Mouse (Mus musculus): Measurements from ENCODE around the gene Fgf14.
"Not testable (repeated sequence)": the region's sequence is repeated elsewhere in the genome, so short reads cannot be mapped to it uniquely, and the experiment has no call there.

The Fgf14 gene

DNA sequence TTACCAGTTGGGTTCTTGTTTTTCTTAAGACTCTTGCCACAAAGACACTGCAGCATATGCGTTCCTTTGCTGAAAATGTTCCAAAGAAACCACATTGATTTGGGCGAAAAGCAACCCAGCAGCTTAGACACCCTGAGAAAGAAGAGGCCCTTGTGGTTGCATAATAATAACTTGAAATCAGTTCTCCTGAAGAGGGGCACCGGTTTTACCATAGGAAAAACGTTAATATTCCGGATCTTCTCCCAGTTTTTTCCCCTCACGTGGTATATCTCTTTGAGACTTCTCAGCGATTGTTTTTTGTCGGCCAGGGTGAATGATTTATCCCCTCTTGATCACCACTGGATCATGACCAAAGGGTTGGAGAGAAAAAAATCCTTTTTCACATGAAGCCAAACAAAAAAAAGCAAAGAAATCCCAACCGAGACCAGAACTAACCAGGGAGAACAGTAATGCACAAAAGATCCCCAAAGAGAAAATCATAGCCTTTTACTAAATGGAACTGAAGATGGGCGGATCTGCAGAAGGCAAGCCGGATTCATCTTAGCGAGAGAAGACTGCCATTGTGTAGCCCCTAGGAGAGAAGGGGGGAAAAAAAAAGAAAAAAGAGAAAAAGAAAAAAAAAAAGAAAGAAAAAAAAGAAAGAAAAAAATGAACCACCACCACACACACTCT lies at the start of gene Fgf14:
TSS of gene Fgf14 (minus strand) at position 622 of the 672 bp plus-strand sequence.
- no peak for DNase-seq (ENCODE audit: low spot score)

DNA sequence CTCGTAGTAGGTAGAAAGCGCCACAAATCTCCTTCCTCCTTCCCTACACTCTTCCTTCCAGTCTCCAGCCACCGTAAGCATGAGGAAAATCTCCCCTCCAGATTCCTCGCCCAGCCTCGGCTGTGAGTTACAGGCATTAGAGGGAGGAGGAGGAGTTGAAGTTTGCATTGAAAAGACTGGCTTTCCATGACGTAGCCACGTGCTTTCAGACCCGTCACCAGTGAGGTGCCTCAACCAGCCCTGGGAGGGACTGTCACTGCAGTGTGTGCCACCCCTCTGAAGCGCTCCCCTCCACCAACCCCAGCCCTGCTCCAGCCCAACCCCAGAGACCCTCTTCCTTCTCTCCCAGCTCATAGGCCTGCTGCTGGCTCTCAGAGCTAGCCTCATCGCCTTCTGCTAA lies 452 bp upstream of the Fgf14 start:
- peak; percentile 74 for DNase-seq (ENCODE audit: low spot score)

GRCm38 (mm10) chr14:124675654-124676505 lies 1.0 kb downstream of the Fgf14 start:
- DNase-seq (ENCODE audit: low spot score): peak; percentile 58

- peak; percentile 41 for DNase-seq (ENCODE audit: low spot score)
Measured at GRCm38 (mm10) chr14:124675142-124675653, 1.7 kb downstream of the Fgf14 start.

DNA sequence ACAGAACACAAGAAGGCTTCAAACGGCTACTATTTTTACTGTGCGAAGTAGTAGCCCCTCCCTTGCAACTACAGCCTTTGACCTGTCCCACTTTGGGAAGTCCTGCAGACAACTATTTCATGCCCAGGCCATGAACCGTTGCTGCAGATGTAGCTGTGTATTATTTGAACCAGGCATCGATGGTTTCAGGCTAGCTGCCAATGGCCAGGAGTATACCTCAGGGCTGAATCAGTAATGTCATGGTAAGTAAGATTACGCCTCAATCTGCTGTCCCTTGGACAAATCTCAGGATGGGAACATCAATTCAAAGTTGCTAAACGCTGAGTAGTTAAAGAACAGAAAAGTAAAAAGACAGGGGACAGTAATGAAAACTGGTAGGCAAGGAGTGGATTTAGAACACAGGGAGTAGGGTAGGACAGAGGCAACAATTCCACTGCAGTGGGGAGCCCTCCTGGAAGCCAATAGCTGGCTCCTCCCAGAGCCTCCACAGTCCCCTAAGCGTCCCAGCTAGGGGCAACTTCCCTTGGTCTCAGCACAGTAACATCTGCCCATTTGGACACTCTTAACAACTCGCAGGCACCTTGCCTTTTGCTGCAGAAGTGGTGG lies 2.3 kb downstream of the Fgf14 start:
- peak; percentile 6 for DNase-seq (ENCODE audit: low spot score)

DNA sequence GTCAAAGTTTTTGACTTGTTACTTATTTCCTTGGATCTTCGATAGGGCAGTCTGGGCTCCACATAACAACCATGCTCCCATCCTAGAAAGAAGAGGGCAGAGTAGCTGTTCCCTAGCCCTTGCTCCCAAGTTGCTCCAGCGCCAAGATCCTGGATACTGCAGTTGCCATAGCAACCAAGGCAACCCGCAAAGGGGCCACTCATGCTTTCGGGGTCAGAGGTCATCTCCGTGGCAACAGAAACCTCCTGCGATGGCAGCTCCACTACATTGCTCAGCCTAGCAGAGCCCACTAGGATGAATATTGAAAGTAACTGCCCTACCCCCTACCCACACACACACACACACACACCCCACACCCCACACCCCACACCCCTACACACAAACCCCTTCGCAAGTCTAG lies 7.2 kb downstream of the Fgf14 start:
- DNase-seq (ENCODE audit: low spot score): peak; percentile 12

GRCm38 (mm10) chr14:124642822-124643221 lies 34.1 kb downstream of the Fgf14 start:
- no peak for DNase-seq (ENCODE audit: low spot score)

GRCm38 (mm10) chr14:124634881-124635280 lies 42.0 kb downstream of the Fgf14 start:
- no peak for DNase-seq (ENCODE audit: low spot score)

- no peak for DNase-seq (ENCODE audit: low spot score)
Measured at GRCm38 (mm10) chr14:124613473-124613872, 63.5 kb downstream of the Fgf14 start.

DNA sequence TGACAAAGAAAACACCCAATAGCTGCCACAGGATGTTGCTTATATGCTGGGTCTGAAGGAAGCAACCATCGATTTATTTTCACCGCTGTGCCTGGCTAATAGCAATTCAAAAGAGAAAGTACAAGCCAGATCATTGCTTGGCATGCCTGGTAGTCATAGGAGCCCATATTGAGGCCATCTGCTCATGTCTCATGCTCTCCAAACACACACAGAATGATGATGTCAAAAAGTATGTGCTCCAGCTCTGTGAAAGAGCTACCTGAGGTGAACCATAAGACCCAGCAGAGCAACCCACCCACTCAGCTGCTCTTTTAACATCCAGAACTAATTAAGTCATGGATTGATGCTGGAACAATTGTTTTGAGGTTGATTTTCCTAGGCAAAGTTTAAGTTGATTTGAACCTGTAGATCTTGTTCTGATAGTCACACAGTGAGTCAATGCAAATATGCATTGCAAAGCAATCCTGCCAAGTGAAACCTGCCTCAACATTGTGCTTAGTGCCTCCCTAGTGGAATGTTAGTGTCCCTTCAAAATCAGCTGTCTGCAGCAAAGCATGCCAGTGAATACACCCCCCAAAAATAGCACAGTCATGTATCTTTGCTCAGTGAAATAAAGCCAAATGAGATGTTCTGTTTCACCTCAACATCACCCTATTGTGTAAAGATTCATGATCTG lies 70.8 kb downstream of the Fgf14 start:
- DNase-seq (ENCODE audit: low spot score): peak; percentile 67

GRCm38 (mm10) chr14:124605031-124605743 lies 71.7 kb downstream of the Fgf14 start:
- DNase-seq (ENCODE audit: low spot score): no peak

- no peak for DNase-seq (ENCODE audit: low spot score)
Measured at GRCm38 (mm10) chr14:124576571-124576970, 100.4 kb downstream of the Fgf14 start.

DNA sequence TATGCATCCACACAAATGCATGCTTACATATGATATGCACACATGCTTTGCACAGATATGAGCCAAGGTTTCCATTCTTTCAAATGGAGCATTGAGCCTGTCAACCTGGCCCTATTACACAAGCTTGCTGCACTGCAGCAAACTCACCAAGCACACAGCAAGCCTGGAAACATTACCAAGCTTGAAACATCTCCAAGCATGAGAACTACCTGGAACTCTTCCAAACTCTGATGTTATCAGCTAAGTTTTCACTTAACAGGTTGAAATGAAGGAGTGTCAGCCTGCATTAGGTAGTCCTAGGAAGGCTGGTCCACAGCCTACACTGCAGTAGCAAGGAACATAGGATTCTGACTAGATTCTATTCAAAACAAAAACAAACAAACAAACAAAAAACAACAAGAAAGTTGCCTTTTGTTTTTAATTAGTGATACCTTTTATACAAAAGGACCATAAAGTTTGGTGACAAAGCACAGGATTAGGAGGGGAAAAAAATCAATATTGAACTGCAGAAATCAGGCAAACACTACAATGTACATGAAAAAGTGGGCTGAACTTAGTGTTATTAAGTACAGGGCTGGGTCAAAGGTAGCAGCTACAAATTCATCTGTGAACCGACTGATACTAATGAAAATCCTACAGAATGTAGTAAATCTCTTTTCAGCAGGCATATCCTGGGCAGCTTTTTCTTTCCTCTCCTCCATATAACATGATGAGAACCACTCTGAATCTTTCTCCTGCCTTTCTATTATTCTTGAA lies 101.6 kb downstream of the Fgf14 start:
- DNase-seq (ENCODE audit: low spot score): peak; percentile 41

- no peak for DNase-seq (ENCODE audit: low spot score)
Measured at GRCm38 (mm10) chr14:124566445-124566844, 110.5 kb downstream of the Fgf14 start.

DNA sequence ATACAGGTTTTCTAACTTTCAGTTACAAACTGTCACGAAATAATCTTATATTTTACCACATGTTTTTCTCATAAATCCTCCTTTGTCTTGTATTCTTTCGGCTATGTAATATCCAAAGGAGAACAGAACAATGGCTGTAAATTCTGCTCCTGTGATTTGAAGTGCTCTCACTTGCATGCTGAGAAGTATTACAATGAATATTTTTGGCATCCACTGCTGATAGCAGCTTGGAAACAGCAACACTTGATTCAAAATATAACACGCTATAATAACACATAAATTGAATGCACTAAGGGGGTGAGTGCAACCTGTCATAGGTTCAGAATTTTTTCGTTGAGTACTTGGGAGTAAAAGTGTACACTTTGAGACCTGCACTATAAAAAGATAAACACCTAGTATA lies 115.4 kb downstream of the Fgf14 start:
- no peak for DNase-seq (ENCODE audit: low spot score)

- DNase-seq (ENCODE audit: low spot score): no peak
Measured at GRCm38 (mm10) chr14:124536106-124536505, 140.8 kb downstream of the Fgf14 start.

GRCm38 (mm10) chr14:124535376-124535775 lies 141.6 kb downstream of the Fgf14 start:
- not testable (repeated sequence) for DNase-seq (ENCODE audit: low spot score)

GRCm38 (mm10) chr14:124532051-124532450 lies 144.9 kb downstream of the Fgf14 start:
- no peak for DNase-seq (ENCODE audit: low spot score)

GRCm38 (mm10) chr14:124512009-124512408 lies 164.9 kb downstream of the Fgf14 start:
- DNase-seq (ENCODE audit: low spot score): no peak

DNA sequence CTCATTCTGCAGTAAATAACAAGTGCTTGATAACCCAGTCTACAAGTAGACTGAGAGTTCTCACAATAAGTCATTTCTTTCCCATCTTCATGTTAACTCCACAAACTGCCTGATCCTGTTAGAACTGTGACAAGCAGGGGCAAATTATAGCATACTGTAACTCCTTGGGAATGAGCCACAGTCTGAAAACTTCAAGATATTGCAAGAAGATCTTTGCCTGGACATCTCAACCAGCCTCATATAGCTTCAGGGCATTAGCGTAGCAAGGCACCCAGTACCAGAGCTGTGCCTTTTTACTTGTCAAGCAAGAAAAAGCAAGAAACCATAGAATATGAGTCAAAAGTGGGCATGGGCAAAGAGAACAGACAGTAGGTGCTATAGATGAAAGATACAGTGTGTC lies 188.0 kb downstream of the Fgf14 start:
- DNase-seq (ENCODE audit: low spot score): no peak

- DNase-seq (ENCODE audit: low spot score): peak; percentile 24
Measured at GRCm38 (mm10) chr14:124485261-124485660, 191.7 kb downstream of the Fgf14 start.
